Mouse (Mus musculus): ENCODE measurements around the gene Zc3h10. TPM values are rescaled to one million over a fixed set of nuclear protein-coding genes. Genes with fewer than 3 reads are reported as not detected.
A peak's percentile ranks its signal among the peaks of the same experiment; 100 is the strongest.

Zc3h10 gene
- polyA plus RNA-seq, 1 experiment from 2014 or later: 4.9 TPM

GRCm38 (mm10) chr10:128587120-128587519 lies 39.5 kb upstream of the Zc3h10 start:
- 0 out of 2 replicates have a peak overlapping the region, but pooled peaks have one; percentile 73 for H3K4me2 ChIP-seq (ENCODE audit: low read depth, low read length)
- ATAC-seq (ENCODE audit: low read depth): no peak
- H3K4me3 ChIP-seq (ENCODE audit: low read depth, low read length): no peak overlapping the region
- H3K9me3 ChIP-seq (replicated peaks; ENCODE audit: control insufficient read depth, low read length): no peaks in the 10 kb centered on the region
- no peak overlapping the region for H3K9ac ChIP-seq (ENCODE audit: low read depth, low read length)
- peaks cover 65% of the 10 kb centered on the region for H3K27me3 ChIP-seq (ENCODE audit: control insufficient read depth, insufficient read depth, low read depth, low read length)
- 36% methylated on average over 4 of the region's 4 CpGs for WGBS (ENCODE audit: insufficient replicate concordance)
- H3K36me3 ChIP-seq (ENCODE audit: control insufficient read depth, insufficient read depth): no peaks in the 10 kb centered on the region
- peaks cover 16% of the 10 kb centered on the region for H3K4me1 ChIP-seq (ENCODE audit: control insufficient read depth, low read depth, low read length)
- H3K27ac ChIP-seq (ENCODE audit: low read length): no peak overlapping the region

GRCm38 (mm10) chr10:128586546-128586945 lies 39.0 kb upstream of the Zc3h10 start:
- peaks cover 62% of the 10 kb centered on the region for H3K27me3 ChIP-seq (ENCODE audit: control insufficient read depth, insufficient read depth, low read depth, low read length)
- 8% methylated on average over 1 of the region's 1 CpGs for WGBS (ENCODE audit: insufficient replicate concordance)
- H3K4me2 ChIP-seq (ENCODE audit: low read depth, low read length): no peak overlapping the region
- H3K4me1 ChIP-seq (ENCODE audit: control insufficient read depth, low read depth, low read length): peaks cover 16% of the 10 kb centered on the region
- no peak overlapping the region for H3K9ac ChIP-seq (ENCODE audit: low read depth, low read length)
- ATAC-seq (ENCODE audit: low read depth): no peak
- H3K9me3 ChIP-seq (replicated peaks; ENCODE audit: control insufficient read depth, low read length): no peaks in the 10 kb centered on the region
- no peaks in the 10 kb centered on the region for H3K36me3 ChIP-seq (ENCODE audit: control insufficient read depth, insufficient read depth)
- no peak overlapping the region for H3K4me3 ChIP-seq (ENCODE audit: low read depth, low read length)
- no peak overlapping the region for H3K27ac ChIP-seq (ENCODE audit: low read length)

GRCm38 (mm10) chr10:128584386-128584785 lies 36.8 kb upstream of the Zc3h10 start:
- 16% methylated on average over 4 of the region's 4 CpGs for WGBS (ENCODE audit: insufficient replicate concordance)
- peaks cover 47% of the 10 kb centered on the region for H3K27me3 ChIP-seq (ENCODE audit: control insufficient read depth, insufficient read depth, low read depth, low read length)
- H3K9ac ChIP-seq (ENCODE audit: low read depth, low read length): no peak overlapping the region
- H3K4me2 ChIP-seq (ENCODE audit: low read depth, low read length): no peak overlapping the region
- no peak overlapping the region for H3K4me3 ChIP-seq (ENCODE audit: low read depth, low read length)
- no peaks in the 10 kb centered on the region for H3K36me3 ChIP-seq (ENCODE audit: control insufficient read depth, insufficient read depth)
- no peaks in the 10 kb centered on the region for H3K9me3 ChIP-seq (replicated peaks; ENCODE audit: control insufficient read depth, low read length)
- ATAC-seq (ENCODE audit: low read depth): no peak
- H3K4me1 ChIP-seq (ENCODE audit: control insufficient read depth, low read depth, low read length): peaks cover 7% of the 10 kb centered on the region
- H3K27ac ChIP-seq (ENCODE audit: low read length): no peak overlapping the region

GRCm38 (mm10) chr10:128583644-128584043 lies 36.1 kb upstream of the Zc3h10 start:
- Histone ChIP-seq H3K9ac (ENCODE audit: low read depth, low read length) (no peak overlapping the region), H3K4me2 (ENCODE audit: low read depth, low read length) (no peak overlapping the region), H3K4me1 (ENCODE audit: control insufficient read depth, low read depth, low read length) (peaks cover 5% of the 10 kb centered on the region), H3K9me3 (replicated peaks; ENCODE audit: control insufficient read depth, low read length) (no peaks in the 10 kb centered on the region), H3K27ac (ENCODE audit: low read length) (no peak overlapping the region), H3K4me3 (ENCODE audit: low read depth, low read length) (no peak overlapping the region), H3K36me3 (ENCODE audit: control insufficient read depth, insufficient read depth) (no peaks in the 10 kb centered on the region), H3K27me3 (ENCODE audit: control insufficient read depth, insufficient read depth, low read depth, low read length) (peaks cover 40% of the 10 kb centered on the region)
- no peak for ATAC-seq (ENCODE audit: low read depth)
- WGBS (ENCODE audit: insufficient replicate concordance): 31% methylated on average over 7 of the region's 7 CpGs

GRCm38 (mm10) chr10:128579731-128580130 lies 32.2 kb upstream of the Zc3h10 start:
- Histone ChIP-seq H3K4me1 (ENCODE audit: control insufficient read depth, low read depth, low read length) (no peaks in the 10 kb centered on the region), H3K4me3 (ENCODE audit: low read depth, low read length) (no peak overlapping the region), H3K27me3 (ENCODE audit: control insufficient read depth, insufficient read depth, low read depth, low read length) (peaks cover 8% of the 10 kb centered on the region), H3K9ac (ENCODE audit: low read depth, low read length) (no peak overlapping the region), H3K36me3 (ENCODE audit: control insufficient read depth, insufficient read depth) (no peaks in the 10 kb centered on the region; the same call in 1 of the 2 replicates), H3K27ac (ENCODE audit: low read length) (no peak overlapping the region), H3K9me3 (replicated peaks; ENCODE audit: control insufficient read depth, low read length) (no peaks in the 10 kb centered on the region), H3K4me2 (ENCODE audit: low read depth, low read length) (no peak overlapping the region)
- no peak for ATAC-seq (ENCODE audit: low read depth)
- WGBS (ENCODE audit: insufficient replicate concordance): 83% methylated on average over 4 of the region's 4 CpGs

GRCm38 (mm10) chr10:128579298-128579697 lies 31.7 kb upstream of the Zc3h10 start:
- Histone ChIP-seq H3K4me2 (ENCODE audit: low read depth, low read length) (no peak overlapping the region), H3K9me3 (replicated peaks; ENCODE audit: control insufficient read depth, low read length) (no peaks in the 10 kb centered on the region), H3K9ac (ENCODE audit: low read depth, low read length) (no peak overlapping the region), H3K4me1 (ENCODE audit: control insufficient read depth, low read depth, low read length) (no peaks in the 10 kb centered on the region), H3K27me3 (ENCODE audit: control insufficient read depth, insufficient read depth, low read depth, low read length) (peaks cover 7% of the 10 kb centered on the region), H3K36me3 (ENCODE audit: control insufficient read depth, insufficient read depth) (no peaks in the 10 kb centered on the region; the same call in 1 of the 2 replicates), H3K4me3 (ENCODE audit: low read depth, low read length) (no peak overlapping the region), H3K27ac (ENCODE audit: low read length) (no peak overlapping the region)
- WGBS (ENCODE audit: insufficient replicate concordance): 71% methylated on average over 3 of the region's 3 CpGs
- no peak for ATAC-seq (ENCODE audit: low read depth)

- Histone ChIP-seq H3K27ac (ENCODE audit: low read length) (no peak overlapping the region), H3K9ac (ENCODE audit: low read depth, low read length) (no peak overlapping the region), H3K4me3 (ENCODE audit: low read depth, low read length) (no peak overlapping the region), H3K4me2 (ENCODE audit: low read depth, low read length) (no peak overlapping the region), H3K27me3 (ENCODE audit: control insufficient read depth, insufficient read depth, low read depth, low read length) (peaks cover 4% of the 10 kb centered on the region), H3K9me3 (replicated peaks; ENCODE audit: control insufficient read depth, low read length) (no peaks in the 10 kb centered on the region), H3K36me3 (ENCODE audit: control insufficient read depth, insufficient read depth) (no peaks in the 10 kb centered on the region; the same call in 1 of the 2 replicates), H3K4me1 (ENCODE audit: control insufficient read depth, low read depth, low read length) (no peaks in the 10 kb centered on the region)
- WGBS (ENCODE audit: insufficient replicate concordance): 60% methylated on average over 11 of the region's 11 CpGs
- no peak for ATAC-seq (ENCODE audit: low read depth)
These were observed 30.8 kb upstream of the Zc3h10 start for GRCm38 (mm10) chr10:128578330-128578729.

GRCm38 (mm10) chr10:128575063-128575462 lies 27.5 kb upstream of the Zc3h10 start:
- Histone ChIP-seq H3K9ac (ENCODE audit: low read depth, low read length) (no peak overlapping the region), H3K36me3 (ENCODE audit: control insufficient read depth, insufficient read depth) (no peaks in the 10 kb centered on the region; the same call in 1 of the 2 replicates), H3K4me1 (ENCODE audit: control insufficient read depth, low read depth, low read length) (no peaks in the 10 kb centered on the region), H3K27me3 (ENCODE audit: control insufficient read depth, insufficient read depth, low read depth, low read length) (peaks cover 3% of the 10 kb centered on the region; the same call in 1 of the 2 replicates), H3K9me3 (replicated peaks; ENCODE audit: control insufficient read depth, low read length) (no peaks in the 10 kb centered on the region), H3K4me3 (ENCODE audit: low read depth, low read length) (no peak overlapping the region), H3K27ac (ENCODE audit: low read length) (no peak overlapping the region), H3K4me2 (ENCODE audit: low read depth, low read length) (no peak overlapping the region)
- ATAC-seq (ENCODE audit: low read depth): no peak
- 72% methylated on average over 2 of the region's 2 CpGs for WGBS (ENCODE audit: insufficient replicate concordance)

GRCm38 (mm10) chr10:128565788-128566531 lies 18.4 kb upstream of the Zc3h10 start, which contains the start of gene Pa2g4:
TSS of gene Pa2g4 (minus strand) at chr10:128565987.
- no peaks in the 10 kb centered on the region for H3K27me3 ChIP-seq (ENCODE audit: control insufficient read depth, insufficient read depth, low read depth, low read length)
- under 1% methylated on average over 58 of the region's 58 CpGs for WGBS (ENCODE audit: insufficient replicate concordance)
- H3K27ac ChIP-seq (ENCODE audit: low read length): peak within 1 kb of the TSS; percentile 99
- H3K4me3 ChIP-seq (ENCODE audit: low read depth, low read length): peak within 1 kb of the TSS; percentile 94
- H3K4me2 ChIP-seq (ENCODE audit: low read depth, low read length): peak within 1 kb of the TSS; percentile 95
- peaks cover 19% of the 10 kb centered on the region for H3K4me1 ChIP-seq (ENCODE audit: control insufficient read depth, low read depth, low read length)
- H3K9me3 ChIP-seq (replicated peaks; ENCODE audit: control insufficient read depth, low read length): no peaks in the 10 kb centered on the region
- peak within 1 kb of the TSS; percentile 97 for H3K9ac ChIP-seq (ENCODE audit: low read depth, low read length)
- H3K36me3 ChIP-seq (ENCODE audit: control insufficient read depth, insufficient read depth): peaks cover 14% of the 10 kb centered on the region
- ATAC-seq (ENCODE audit: low read depth): peak; percentile 95
